Mouse (Mus musculus): ENCODE results near the gene Cftr. TPM values are rescaled to one million over a fixed set of nuclear protein-coding genes. Genes with fewer than 3 reads are reported as not detected.

The Cftr gene
- total and polyA plus RNA-seq, 2 experiments from 2014 or later, result 0.04 TPM; not detected in 1

- Histone ChIP-seq H3K4me1 (ENCODE audit: control insufficient read depth, insufficient read depth) (no peaks in the 10 kb centered on the region), H3K9me3 (replicated peaks; ENCODE audit: control insufficient read depth, low read length) (no peaks in the 10 kb centered on the region), H3K36me3 (replicated peaks; ENCODE audit: control insufficient read depth, insufficient read depth, low read length) (no peaks in the 10 kb centered on the region), H3K4me2 (ENCODE audit: low read depth, low read length) (no peak overlapping the region), H3K27ac (ENCODE audit: low read depth) (no peak overlapping the region), H3K9ac (replicated peaks; ENCODE audit: low read depth, low read length) (no peak overlapping the region), H3K27me3 (ENCODE audit: control insufficient read depth, insufficient read depth, low read length) (no peaks in the 10 kb centered on the region), H3K4me3 (ENCODE audit: low read depth, low read length) (no peak overlapping the region)
- ATAC-seq (ENCODE audit: insufficient read depth, low read depth) (no peak), DNase-seq (ENCODE audit: low spot score) (no peak)
- TF ChIP-seq CTCF (IDR thresholded peaks at IDR 0.05; ENCODE audit: low read depth) (no peak), EP300 (IDR thresholded peaks at IDR 0.05; ENCODE audit: low read depth) (no peak)
- WGBS, result 52% methylated on average over 1 of the region's 1 CpGs
These were observed 189.7 kb downstream of the Cftr start for GRCm38 (mm10) chr6:18360154-18360553.

GRCm38 (mm10) chr6:18360955-18361354 is 190.5 kb downstream of the Cftr start:
- DNase-seq (ENCODE audit: low spot score) (no peak), ATAC-seq (ENCODE audit: insufficient read depth, low read depth) (no peak)
- Histone ChIP-seq H3K36me3 (replicated peaks; ENCODE audit: control insufficient read depth, insufficient read depth, low read length) (no peaks in the 10 kb centered on the region), H3K4me3 (ENCODE audit: low read depth, low read length) (no peak overlapping the region), H3K9me3 (replicated peaks; ENCODE audit: control insufficient read depth, low read length) (no peaks in the 10 kb centered on the region), H3K27ac (ENCODE audit: low read depth) (no peak overlapping the region), H3K4me1 (ENCODE audit: control insufficient read depth, insufficient read depth) (no peaks in the 10 kb centered on the region), H3K27me3 (ENCODE audit: control insufficient read depth, insufficient read depth, low read length) (no peaks in the 10 kb centered on the region), H3K4me2 (ENCODE audit: low read depth, low read length) (no peak overlapping the region), H3K9ac (replicated peaks; ENCODE audit: low read depth, low read length) (no peak overlapping the region)
- TF ChIP-seq EP300 (IDR thresholded peaks at IDR 0.05; ENCODE audit: low read depth) (no peak), CTCF (IDR thresholded peaks at IDR 0.05; ENCODE audit: low read depth) (no peak)

GRCm38 (mm10) chr6:18362232-18362631 is 191.7 kb downstream of the Cftr start:
- no peaks in the 10 kb centered on the region for H3K4me1 ChIP-seq (ENCODE audit: control insufficient read depth, insufficient read depth)
- H3K4me3 ChIP-seq (ENCODE audit: low read depth, low read length), result no peak overlapping the region
- H3K4me2 ChIP-seq (ENCODE audit: low read depth, low read length), result no peak overlapping the region
- no peaks in the 10 kb centered on the region for H3K36me3 ChIP-seq (replicated peaks; ENCODE audit: control insufficient read depth, insufficient read depth, low read length)
- no peaks in the 10 kb centered on the region for H3K9me3 ChIP-seq (replicated peaks; ENCODE audit: control insufficient read depth, low read length)
- TF ChIP-seq EP300 (IDR thresholded peaks at IDR 0.05; ENCODE audit: low read depth), result no peak
- no peak for TF ChIP-seq CTCF (IDR thresholded peaks at IDR 0.05; ENCODE audit: low read depth)
- no peak overlapping the region for H3K27ac ChIP-seq (ENCODE audit: low read depth)
- H3K9ac ChIP-seq (replicated peaks; ENCODE audit: low read depth, low read length), result no peak overlapping the region
- ATAC-seq (ENCODE audit: insufficient read depth, low read depth) (no peak), DNase-seq (ENCODE audit: low spot score) (no peak)
- H3K27me3 ChIP-seq (ENCODE audit: control insufficient read depth, insufficient read depth, low read length), result no peaks in the 10 kb centered on the region
- 35% methylated on average over 5 of the region's 5 CpGs for WGBS

GRCm38 (mm10) chr6:18369054-18369453 is 198.6 kb downstream of the Cftr start:
- no peaks in the 10 kb centered on the region for H3K36me3 ChIP-seq (replicated peaks; ENCODE audit: control insufficient read depth, insufficient read depth, low read length)
- no peak overlapping the region for H3K4me3 ChIP-seq (ENCODE audit: low read depth, low read length)
- H3K9me3 ChIP-seq (replicated peaks; ENCODE audit: control insufficient read depth, low read length), result no peaks in the 10 kb centered on the region
- H3K27ac ChIP-seq (ENCODE audit: low read depth), result no peak overlapping the region
- H3K9ac ChIP-seq (replicated peaks; ENCODE audit: low read depth, low read length), result no peak overlapping the region
- no peaks in the 10 kb centered on the region for H3K27me3 ChIP-seq (ENCODE audit: control insufficient read depth, insufficient read depth, low read length)
- no peak for DNase-seq (ENCODE audit: low spot score)
- no peak for ATAC-seq (ENCODE audit: insufficient read depth, low read depth)
- no peak overlapping the region for H3K4me2 ChIP-seq (ENCODE audit: low read depth, low read length)
- WGBS, result 82% methylated on average over 3 of the region's 3 CpGs
- H3K4me1 ChIP-seq (ENCODE audit: control insufficient read depth, insufficient read depth), result no peaks in the 10 kb centered on the region
- TF ChIP-seq CTCF (IDR thresholded peaks at IDR 0.05; ENCODE audit: low read depth) (no peak), EP300 (IDR thresholded peaks at IDR 0.05; ENCODE audit: low read depth) (no peak)

GRCm38 (mm10) chr6:18369723-18370122 is 199.2 kb downstream of the Cftr start:
- H3K9ac ChIP-seq (replicated peaks; ENCODE audit: low read depth, low read length), result no peak overlapping the region
- 75% methylated on average over 4 of the region's 4 CpGs for WGBS
- H3K4me3 ChIP-seq (ENCODE audit: low read depth, low read length), result no peak overlapping the region
- H3K27ac ChIP-seq (ENCODE audit: low read depth), result no peak overlapping the region
- DNase-seq (ENCODE audit: low spot score) (no peak), ATAC-seq (ENCODE audit: insufficient read depth, low read depth) (no peak)
- no peak overlapping the region for H3K4me2 ChIP-seq (ENCODE audit: low read depth, low read length)
- H3K9me3 ChIP-seq (replicated peaks; ENCODE audit: control insufficient read depth, low read length), result no peaks in the 10 kb centered on the region
- H3K36me3 ChIP-seq (replicated peaks; ENCODE audit: control insufficient read depth, insufficient read depth, low read length), result no peaks in the 10 kb centered on the region
- TF ChIP-seq EP300 (IDR thresholded peaks at IDR 0.05; ENCODE audit: low read depth) (no peak), CTCF (IDR thresholded peaks at IDR 0.05; ENCODE audit: low read depth) (no peak)
- no peaks in the 10 kb centered on the region for H3K27me3 ChIP-seq (ENCODE audit: control insufficient read depth, insufficient read depth, low read length)
- H3K4me1 ChIP-seq (ENCODE audit: control insufficient read depth, insufficient read depth), result no peaks in the 10 kb centered on the region

Other genes with a start within 250 kb of the Cftr start
- gene Wnt2, start 140.1 kb upstream of the Cftr start, total RNA-seq (2014; rRNA removed; ENCODE audit: low replicate concordance), result 2.3 and 3.6 TPM in 2 replicates
- gene Wnt2, start 140.1 kb upstream of the Cftr start, polyA plus RNA-seq (2015; fragmentation: Nextera tagmentation; extraction: Ambion mirVana), result 1.9 and 2.3 TPM in 2 replicates
- not detected in 2 replicates for gene Asz1, start 61.6 kb upstream of the Cftr start, total RNA-seq (2014; rRNA removed; ENCODE audit: low replicate concordance)
- not detected in 2 replicates for gene Asz1, start 61.6 kb upstream of the Cftr start, polyA plus RNA-seq (2015; fragmentation: Nextera tagmentation; extraction: Ambion mirVana)

Measured in heart, postnatal 0 days (tissue).